Mouse (Mus musculus) lung, postnatal 36 days (tissue): ENCODE measurements at regions not wholly inside any gene's neighbourhood (a gene's known extent, or its start where the extent isn't known, plus 50 kb on each side); places are given as distances from the start of the nearest gene placed in this dataset.

Experiments used
- DNase-seq: peaks from one replicate; pipeline ENCODE4 v3.0.0; 2022; ENCODE audit warnings: mixed read lengths

DNA sequence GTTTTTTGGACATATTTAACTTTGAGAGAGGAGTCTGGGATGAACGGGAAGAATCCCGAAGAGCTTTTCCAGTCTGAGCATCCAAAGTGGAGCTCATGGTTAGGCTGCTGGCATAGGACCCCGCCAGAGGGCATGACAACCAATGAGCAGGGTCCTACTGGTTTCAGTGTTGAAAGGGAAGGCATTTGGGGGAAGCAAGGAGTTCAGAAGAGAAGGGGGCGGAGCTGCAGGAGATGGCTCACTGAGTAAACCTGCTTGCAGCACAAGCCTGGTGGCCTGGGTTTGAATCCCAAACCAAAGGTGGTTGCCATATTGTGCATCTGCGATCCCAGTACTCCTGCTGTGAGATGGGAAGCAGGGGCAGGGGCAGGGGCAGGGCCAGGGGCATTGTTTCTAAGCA, 161.4 kb upstream of the Ubr2 start:
- DNase-seq = no peak

DNA sequence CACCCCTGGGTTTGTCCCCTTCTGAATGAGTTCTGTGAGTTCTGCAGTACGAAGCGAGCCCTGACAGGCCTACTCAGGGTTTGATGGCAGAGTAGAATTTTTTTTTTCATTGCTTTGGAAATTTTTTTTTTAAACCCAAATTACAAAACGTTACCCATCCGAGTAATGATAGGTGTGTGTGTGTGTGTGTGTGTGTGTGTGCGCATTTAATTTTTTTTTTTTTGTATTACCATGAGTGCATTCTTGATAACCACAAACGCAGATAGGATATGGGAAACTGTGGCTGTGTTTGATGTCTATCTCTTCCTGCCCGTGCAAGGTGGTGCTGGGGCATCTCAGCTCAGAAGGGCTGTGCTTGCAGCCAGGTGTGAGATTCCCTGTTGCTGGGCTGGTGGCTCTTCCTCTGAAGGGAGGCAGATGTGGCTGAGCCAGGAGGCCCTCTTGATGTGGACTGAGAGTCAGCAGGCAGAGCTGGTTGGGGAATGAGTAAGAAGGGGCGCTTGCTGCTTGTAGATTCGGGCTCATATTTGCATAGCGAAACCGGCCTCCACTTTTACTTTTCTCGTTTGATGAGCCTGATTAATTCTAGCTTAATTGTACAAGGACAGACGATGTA, 160.7 kb upstream of the Ubr2 start:
- no peak for DNase-seq

DNA sequence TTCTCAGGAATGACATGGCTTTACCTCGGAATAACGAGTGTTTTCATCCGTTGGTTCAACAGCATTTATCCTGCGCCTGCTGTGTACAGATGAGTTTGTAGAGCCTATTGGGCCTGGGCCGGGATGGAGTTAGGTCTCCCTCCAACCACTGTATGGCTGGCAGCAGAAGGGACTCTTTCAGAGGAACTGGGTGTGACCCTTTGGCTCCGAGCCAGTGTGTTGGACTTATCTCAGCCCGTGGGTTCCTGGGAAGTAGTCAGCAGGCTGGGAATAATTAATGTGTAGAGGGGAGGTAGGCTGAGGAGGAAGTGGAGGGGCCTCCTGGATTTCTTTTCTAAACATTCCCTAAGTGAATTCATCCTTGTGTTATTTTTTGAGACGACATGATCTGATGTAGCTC, 157.7 kb upstream of the Ubr2 start:
- peak; percentile 88 for DNase-seq

GRCm38 (mm10) chr17:47163677-47164340, 153.5 kb upstream of the Ubr2 start:
- DNase-seq = no peak

DNA sequence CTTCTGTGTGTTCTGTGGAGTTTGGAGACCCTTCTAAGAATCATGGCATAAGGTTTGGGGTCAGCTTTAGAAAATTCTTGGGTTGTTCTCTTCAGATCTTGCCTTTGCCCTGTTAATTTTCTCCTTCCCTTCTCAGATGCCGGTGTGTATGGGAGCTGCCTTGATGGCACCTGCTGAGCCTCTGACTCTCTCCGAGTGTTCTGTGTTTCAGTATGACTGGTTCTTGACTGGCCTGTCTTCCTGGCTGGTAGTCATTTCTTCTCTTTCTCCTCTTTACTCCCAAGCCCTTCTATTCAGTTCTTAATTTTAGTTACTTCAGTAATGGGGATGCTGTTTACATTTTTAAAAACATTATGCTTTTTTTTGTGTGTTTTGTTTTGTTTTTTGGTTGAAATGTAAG, 152.1 kb upstream of the Ubr2 start:
- no peak for DNase-seq

DNA sequence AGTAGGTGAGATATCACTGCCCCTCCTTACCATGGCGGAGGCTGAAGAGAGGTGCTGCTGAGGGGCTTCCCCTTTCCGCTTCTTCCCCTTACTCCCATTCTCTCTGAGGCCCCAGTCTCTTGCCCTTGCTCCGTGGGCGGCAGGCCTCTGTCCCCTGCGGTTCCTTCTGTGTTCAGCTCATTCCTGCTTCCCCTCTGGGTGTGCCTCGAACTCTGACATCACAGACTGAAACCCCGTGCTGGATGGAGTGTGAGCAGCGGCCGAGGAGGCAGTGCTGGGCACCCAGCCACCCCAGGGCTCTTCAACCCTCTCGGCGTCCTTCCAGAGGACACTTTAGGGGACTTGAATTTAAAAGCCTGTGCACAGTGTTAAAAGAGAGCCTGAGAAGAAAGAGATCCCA, 145.9 kb upstream of the Ubr2 start:
- peak; percentile 76 for DNase-seq

GRCm38 (mm10) chr17:47151557-47152278, 141.4 kb upstream of the Ubr2 start:
- peak; percentile 34 for DNase-seq

DNA sequence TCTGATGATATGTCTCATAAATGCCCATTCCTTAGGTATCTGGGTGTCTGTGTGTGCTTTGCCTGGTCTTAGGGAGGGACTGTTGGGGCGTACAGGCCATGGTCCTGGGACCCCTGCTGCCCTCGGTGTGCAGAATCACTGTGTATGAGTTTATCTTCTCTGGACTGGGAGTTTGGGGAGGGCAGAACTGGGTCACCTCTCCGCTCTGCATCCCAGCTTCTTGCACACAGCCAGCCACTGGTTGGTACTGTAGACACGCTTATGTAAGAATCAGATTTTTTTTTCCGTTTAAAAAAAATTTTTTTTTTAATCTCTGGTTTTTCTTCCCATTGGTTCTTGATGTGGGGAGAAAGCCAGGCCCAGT, 140.8 kb upstream of the Ubr2 start:
- DNase-seq = no peak

GRCm38 (mm10) chr17:47150636-47151035, 140.3 kb upstream of the Ubr2 start:
- DNase-seq = no peak

GRCm38 (mm10) chr17:47149662-47150061, 139.3 kb upstream of the Ubr2 start:
- DNase-seq = peak; percentile 73

DNA sequence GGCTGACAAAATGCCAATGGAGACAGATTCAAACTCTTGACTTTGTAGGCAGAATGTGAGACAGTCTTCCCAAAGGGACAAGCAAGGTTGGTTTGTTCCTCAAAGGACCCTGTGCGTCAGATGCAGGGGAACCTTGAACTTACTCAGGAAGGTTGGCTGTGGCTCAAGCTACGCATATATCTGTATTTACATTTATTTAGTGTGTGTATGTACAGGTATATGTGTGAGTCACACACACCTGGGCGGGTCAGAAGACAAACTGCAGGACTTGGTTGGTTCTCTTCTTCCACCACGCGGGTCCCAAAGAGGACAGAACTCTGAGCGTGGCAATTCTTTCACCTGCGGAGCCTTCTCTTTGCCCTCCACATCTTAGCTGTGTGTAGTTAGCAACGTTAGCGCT, 138.8 kb upstream of the Ubr2 start:
- no peak for DNase-seq

- peak; percentile 44 for DNase-seq
These were observed 136.3 kb upstream of the Ubr2 start for GRCm38 (mm10) chr17:47146640-47147039.

DNA sequence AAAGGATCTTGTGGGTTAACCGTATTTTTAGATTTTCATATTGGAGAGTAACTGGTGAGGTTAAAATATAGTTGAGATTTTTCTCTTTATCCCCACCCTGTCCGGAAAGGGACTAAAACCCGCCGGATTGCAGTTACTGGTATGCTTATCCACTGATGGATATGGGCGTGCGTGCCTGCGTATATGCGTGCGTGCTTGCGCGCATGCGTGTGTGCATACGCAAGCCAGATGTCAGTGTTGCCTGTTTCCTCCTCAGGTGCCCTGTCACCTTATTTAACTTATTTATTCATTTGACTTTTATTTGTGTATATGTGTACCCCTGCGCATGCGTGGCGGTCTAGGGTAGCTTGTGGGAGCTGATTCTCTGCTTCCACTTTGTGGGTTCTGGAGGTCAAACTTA, 135.2 kb upstream of the Ubr2 start:
- no peak for DNase-seq

DNA sequence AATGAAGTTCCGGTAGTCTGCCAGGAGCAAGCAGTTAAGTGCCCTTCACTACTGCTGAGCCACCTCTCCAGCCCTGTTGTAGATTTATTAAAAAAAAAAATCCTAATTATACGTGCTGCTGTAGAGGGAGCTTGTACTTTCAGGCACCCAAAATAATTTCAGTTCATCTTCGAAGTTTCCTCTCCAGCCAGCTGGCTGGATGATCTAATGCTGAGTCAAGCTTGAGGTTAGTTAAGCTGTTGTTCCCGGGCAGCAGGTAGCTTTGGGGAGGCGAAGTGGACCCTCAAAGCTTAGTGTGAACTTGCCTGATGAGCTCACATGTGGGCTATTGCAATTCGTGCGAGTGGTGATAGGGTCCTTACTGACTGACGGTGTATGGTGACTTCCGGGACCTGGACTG, 134.6 kb upstream of the Ubr2 start:
- no peak for DNase-seq

- peak; percentile 70 for DNase-seq
These were observed 134.1 kb upstream of the Ubr2 start for GRCm38 (mm10) chr17:47144460-47144859.

DNA sequence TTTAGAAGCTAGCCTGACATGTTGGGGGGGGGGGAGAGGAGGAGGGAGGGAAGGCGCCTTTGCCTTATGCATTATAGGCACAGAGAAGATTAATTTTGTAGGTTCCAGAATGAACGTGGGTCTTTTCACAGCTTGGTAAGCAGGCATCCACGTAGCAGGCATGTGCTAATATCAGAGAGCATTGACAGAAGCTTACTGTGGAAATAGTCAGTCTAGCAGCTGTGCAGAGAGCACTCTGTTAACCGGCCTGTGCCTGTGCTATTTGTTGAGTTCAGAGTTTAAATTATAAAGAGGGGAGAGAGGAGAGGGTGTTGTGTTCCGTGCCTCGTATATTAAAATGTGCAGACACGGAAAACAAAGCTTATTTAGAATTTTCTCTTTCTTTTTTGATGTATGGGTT, 133.5 kb upstream of the Ubr2 start:
- no peak for DNase-seq

GRCm38 (mm10) chr17:47142885-47143284, 132.5 kb upstream of the Ubr2 start:
- no peak for DNase-seq

- no peak for DNase-seq
These were observed 131.9 kb upstream of the Ubr2 start for GRCm38 (mm10) chr17:47142276-47142675.

DNA sequence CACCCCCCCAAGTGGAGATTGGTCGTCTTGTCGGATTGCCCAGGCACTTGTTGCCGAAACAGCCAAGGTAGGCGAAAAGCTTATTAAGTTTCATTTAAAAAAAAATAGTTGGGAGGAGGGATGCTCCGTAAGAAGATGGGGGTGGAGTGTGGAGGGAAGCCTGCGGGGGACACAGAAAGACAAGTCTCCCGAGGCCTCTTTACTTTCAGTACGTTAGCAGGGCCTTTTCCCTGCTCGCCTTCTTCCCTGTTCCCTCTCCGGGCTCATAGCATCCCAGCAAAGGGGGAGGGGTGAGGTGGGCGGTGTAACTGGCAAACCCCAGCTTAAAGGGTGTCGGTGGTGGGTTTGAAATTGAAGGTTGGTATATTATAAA, 131.5 kb upstream of the Ubr2 start:
- peak; percentile 32 for DNase-seq

DNA sequence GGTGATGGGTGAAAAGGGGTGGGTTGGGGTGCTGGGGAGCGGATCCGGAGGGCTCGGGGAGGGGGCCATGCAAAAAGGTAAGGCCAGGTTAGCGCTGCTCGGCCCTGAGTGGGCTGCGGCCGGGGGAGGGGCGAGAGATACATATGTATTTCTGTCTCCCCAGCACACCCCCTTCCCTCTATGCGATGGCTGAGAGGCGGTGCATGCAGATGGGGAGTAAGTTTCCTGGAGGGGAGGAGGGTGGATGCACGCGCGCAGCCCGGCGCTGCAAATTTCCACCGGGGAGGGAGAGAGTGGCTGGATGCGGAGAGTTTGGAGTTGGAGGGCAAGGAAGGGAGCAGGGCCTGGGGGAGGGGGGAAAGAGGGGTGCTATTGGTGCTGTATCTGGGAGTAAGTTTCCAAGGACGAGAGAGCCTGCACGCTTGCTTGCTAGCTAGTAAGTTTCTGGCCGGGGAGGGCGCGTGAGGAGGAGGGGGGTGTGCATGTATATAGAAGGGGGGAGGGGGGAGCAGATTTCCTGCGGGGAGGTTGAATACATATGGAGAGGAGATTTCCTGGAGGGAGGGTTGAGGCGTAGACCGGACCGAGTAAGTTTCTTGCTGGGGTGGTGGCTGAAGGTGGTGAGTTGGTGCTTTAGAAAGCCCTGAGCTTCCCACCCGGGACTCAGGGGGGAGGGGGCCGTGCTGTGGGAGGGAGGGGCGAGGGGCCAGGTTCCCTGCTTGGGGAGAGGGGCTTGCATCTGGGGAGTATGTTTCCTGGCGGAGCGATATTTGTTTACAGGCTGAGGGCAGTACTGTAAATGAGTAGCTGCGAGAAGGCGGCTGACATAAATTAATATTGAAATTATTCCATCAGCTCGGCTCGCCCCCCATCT, 130.8 kb upstream of the Ubr2 start:
- peak; percentile 58 for DNase-seq

GRCm38 (mm10) chr17:47140241-47140968, 130.0 kb upstream of the Ubr2 start:
- peak; percentile 57 for DNase-seq

- DNase-seq = peak; percentile 92
These were observed 129.4 kb upstream of the Ubr2 start for GRCm38 (mm10) chr17:47139730-47140231.
